Mouse (Mus musculus) kidney, adult 2 months (tissue): ENCODE data around the gene Mecr. TPM values are rescaled to one million over a fixed set of nuclear protein-coding genes. Genes with fewer than 3 reads are reported as not detected.
A peak's percentile ranks its signal among the peaks of the same experiment; 100 is the strongest.

Experiments used
- DNase-seq: peaks from one replicate; pipeline ENCODE4 v3.0.0; 2021
- H3K27ac ChIP-seq: fragments of 200-500 bp; 2 replicates; pipeline ENCODE4 v1.5.1; 2012; ENCODE audit warnings: low read depth, low read length, control low read depth, inconsistent platforms; ENCODE audit not compliant: insufficient read depth
- H3K27me3 ChIP-seq: fragments of 200-500 bp; replicated peaks from 2 replicates; pipeline ENCODE4 v1.6.1; 2012; ENCODE audit warnings: mild to moderate bottlenecking, moderate library complexity, low read length, inconsistent platforms; ENCODE audit not compliant: control insufficient read depth, insufficient read depth
- H3K36me3 ChIP-seq: fragments of 200-500 bp; 2 replicates; pipeline ENCODE4 v1.6.1; 2012; ENCODE audit warnings: mild to moderate bottlenecking, moderate library complexity, low read length, inconsistent platforms; ENCODE audit not compliant: control insufficient read depth, insufficient read depth
- H3K4me1 ChIP-seq: fragments of 200-500 bp; 2 replicates; pipeline ENCODE4 v1.6.1; 2011; ENCODE audit warnings: low read length; ENCODE audit not compliant: control insufficient read depth, insufficient read depth
- H3K4me3 ChIP-seq: fragments of 200-500 bp; 2 replicates; pipeline ENCODE4 v1.5.1; 2011; ENCODE audit warnings: mild to moderate bottlenecking, low read depth, low read length, control low read depth; ENCODE audit not compliant: insufficient read depth
- CTCF ChIP-seq: fragments of 200-500 bp; conservative IDR thresholded peaks from 2 replicates; pipeline ENCODE4 v1.5.1; 2011; ENCODE audit warnings: low read depth, mild to moderate bottlenecking, control low read depth, low read length, moderate library complexity, mixed read lengths; ENCODE audit not compliant: insufficient read depth, insufficient read length
- POLR2A ChIP-seq: fragments of 200-500 bp; IDR thresholded peaks from one replicate; pipeline ENCODE4 v1.6.1; 2011; ENCODE audit warnings: low read depth, low read length, control low read depth
- WGBS: fragments of 180-500 bp; shearing (Covaris S2); methylation state at CpG from one replicate; pipeline ENCODE4 v1.1.7; 2018; 5-methylcytosine and 5-hydroxymethylcytosine counted together
- polyA plus RNA-seq: library from polyadenylated mRNA; depleted of rRNA; stranded (reverse); fragments of >200 nt; gene quantifications from 2 replicates; pipeline ENCODE4 v1.2.3, GENCODE M21; 2012

The Mecr gene
- polyA plus RNA-seq, 1 experiment, result 64.5 TPM

- under 1% methylated on average over 11 of the region's 11 CpGs for WGBS
- peaks cover 31% of the 10 kb centered on the region for H3K4me1 ChIP-seq
- TF ChIP-seq CTCF (no peak), POLR2A (no peak)
- no peaks in the 10 kb centered on the region for H3K27me3 ChIP-seq
- peak overlapping the region; percentile 90 for H3K4me3 ChIP-seq
- no peak for DNase-seq
- H3K36me3 ChIP-seq, result no peaks in the 10 kb centered on the region
- H3K27ac ChIP-seq, result peak overlapping the region; percentile 94
Observed at GRCm38 (mm10) chr4:131874567-131874966, 31.3 kb downstream of the Mecr start.

DNA sequence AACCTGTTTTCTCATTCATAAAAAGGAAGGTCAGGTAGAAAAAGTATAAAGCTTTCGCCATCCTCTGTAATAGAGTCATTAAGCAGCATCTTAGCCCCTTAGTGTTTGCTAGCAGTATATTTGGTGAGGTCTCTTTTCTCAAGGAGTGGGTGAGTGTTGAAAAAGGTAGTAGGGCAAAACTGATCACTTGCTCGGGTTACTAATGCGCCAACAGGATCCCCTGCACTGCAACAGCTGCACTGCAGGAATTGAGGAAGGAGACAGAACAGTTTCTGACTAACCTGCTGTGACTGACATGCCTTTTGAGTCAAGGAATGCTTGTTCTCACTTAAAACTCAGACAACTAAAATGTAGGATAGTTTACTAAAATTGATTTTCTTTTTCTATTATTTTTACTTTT is 32.0 kb downstream of the Mecr start:
- TF ChIP-seq POLR2A (no peak), CTCF (no peak)
- 28% methylated on average over 3 of the region's 3 CpGs for WGBS
- Histone ChIP-seq H3K27ac (no peak overlapping the region), H3K4me3 (peak overlapping the region; percentile 32), H3K36me3 (no peaks in the 10 kb centered on the region), H3K27me3 (no peaks in the 10 kb centered on the region), H3K4me1 (peaks cover 36% of the 10 kb centered on the region)
- no peak for DNase-seq

DNA sequence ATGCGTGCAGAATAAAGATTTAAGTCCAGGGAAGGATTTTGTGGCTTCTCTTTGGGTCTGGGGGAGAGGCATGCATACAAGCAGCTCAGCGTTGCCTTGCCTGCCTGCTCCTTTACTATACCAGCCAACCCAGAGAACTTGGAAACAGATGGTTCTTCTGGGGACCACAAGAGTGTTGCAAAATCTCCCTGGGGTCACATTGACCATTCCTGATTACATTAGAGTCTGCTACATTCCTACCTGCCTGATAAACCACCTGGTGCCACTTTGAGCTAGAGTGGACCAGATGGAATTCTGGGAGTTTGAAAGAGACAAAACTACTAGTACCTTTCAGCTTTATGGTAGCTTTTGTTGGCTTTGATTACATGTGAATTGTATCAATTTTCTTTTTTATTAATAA is 33.6 kb downstream of the Mecr start:
- TF ChIP-seq CTCF (no peak), POLR2A (no peak)
- H3K4me3 ChIP-seq, result no peak overlapping the region
- peak overlapping the region; percentile 75 for H3K27ac ChIP-seq
- WGBS, result 42% methylated on average over 2 of the region's 2 CpGs
- no peaks in the 10 kb centered on the region for H3K27me3 ChIP-seq
- no peak for DNase-seq
- no peaks in the 10 kb centered on the region for H3K36me3 ChIP-seq
- H3K4me1 ChIP-seq, result peaks cover 51% of the 10 kb centered on the region

DNA sequence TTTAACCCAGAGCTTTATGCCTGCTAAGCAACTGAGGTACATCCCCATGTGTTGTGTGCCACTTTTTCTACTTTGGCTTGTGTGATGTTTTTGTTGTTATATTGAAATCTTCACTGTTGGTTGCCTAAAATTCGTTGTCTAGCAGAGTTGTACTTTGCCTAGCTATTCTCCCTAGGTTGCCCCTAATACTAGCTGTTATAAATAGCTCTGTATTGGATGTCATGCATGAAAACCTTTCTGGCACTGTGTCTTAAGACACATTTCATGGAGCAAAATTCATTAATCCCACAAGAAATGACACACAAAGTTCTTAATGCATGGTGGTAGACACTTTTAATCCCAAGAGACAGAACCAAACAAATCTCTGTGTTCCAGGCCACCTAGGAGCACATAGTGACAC is 36.4 kb downstream of the Mecr start:
- no peak for TF ChIP-seq CTCF
- TF ChIP-seq POLR2A, result no peak
- 23% methylated on average over 1 of the region's 1 CpGs for WGBS
- peak overlapping the region; percentile 55 for H3K27ac ChIP-seq
- DNase-seq, result peak; percentile 52
- H3K27me3 ChIP-seq, result no peaks in the 10 kb centered on the region
- H3K4me1 ChIP-seq, result peaks cover 72% of the 10 kb centered on the region
- no peaks in the 10 kb centered on the region for H3K36me3 ChIP-seq
- H3K4me3 ChIP-seq, result no peak overlapping the region

- DNase-seq, result no peak
- H3K4me1 ChIP-seq, result peaks cover 73% of the 10 kb centered on the region
- no peaks in the 10 kb centered on the region for H3K36me3 ChIP-seq
- H3K27ac ChIP-seq, result no peak overlapping the region
- H3K27me3 ChIP-seq, result no peaks in the 10 kb centered on the region
- TF ChIP-seq CTCF, result no peak
- TF ChIP-seq POLR2A, result no peak
- no peak overlapping the region for H3K4me3 ChIP-seq
- 50% methylated on average over 7 of the region's 7 CpGs for WGBS
Observed at GRCm38 (mm10) chr4:131881306-131881705, 38.0 kb downstream of the Mecr start.

- Histone ChIP-seq H3K27ac (peak overlapping the region; percentile 9; the same call in 1 of the 2 replicates), H3K4me3 (no peak overlapping the region), H3K36me3 (no peaks in the 10 kb centered on the region), H3K4me1 (peaks cover 70% of the 10 kb centered on the region), H3K27me3 (no peaks in the 10 kb centered on the region)
- WGBS, result 38% methylated on average over 6 of the region's 6 CpGs
- TF ChIP-seq CTCF (no peak), POLR2A (no peak)
- peak; percentile 57 for DNase-seq
Observed at GRCm38 (mm10) chr4:131883571-131883970, 40.3 kb downstream of the Mecr start.

GRCm38 (mm10) chr4:131885376-131885775 is 42.1 kb downstream of the Mecr start:
- Histone ChIP-seq H3K36me3 (no peaks in the 10 kb centered on the region), H3K27ac (no peak overlapping the region), H3K4me1 (peaks cover 65% of the 10 kb centered on the region), H3K27me3 (no peaks in the 10 kb centered on the region), H3K4me3 (no peak overlapping the region)
- TF ChIP-seq CTCF (no peak), POLR2A (no peak)
- WGBS, result 43% methylated on average over 6 of the region's 6 CpGs
- peak; percentile 59 for DNase-seq
